Mouse (Mus musculus): Measurements from ENCODE around the gene Klhl26. TPM values are rescaled to one million over a fixed set of nuclear protein-coding genes. Genes with fewer than 3 reads are reported as not detected.

Gene Klhl26
- polyA plus RNA-seq, 1 experiment from 2014 or later, result 19.0 TPM

GRCm38 (mm10) chr8:70507027-70507393, 30.2 kb upstream of the Klhl26 start:
- Histone ChIP-seq H3K27ac (ENCODE audit: low read length) (no peak overlapping the region), H3K4me1 (ENCODE audit: insufficient read depth, low read depth, low read length) (peaks cover 22% of the 10 kb centered on the region), H3K27me3 (replicated peaks; ENCODE audit: insufficient read depth, low read length) (peaks cover 8% of the 10 kb centered on the region; the same call in 1 of the 2 replicates), H3K4me2 (replicated peaks; ENCODE audit: low read depth, low read length) (no peak overlapping the region), H3K36me3 (ENCODE audit: insufficient read depth, low read length) (peaks cover 6% of the 10 kb centered on the region; the same call in 1 of the 2 replicates), H3K9me3 (ENCODE audit: low read length) (no peaks in the 10 kb centered on the region), H3K9ac (replicated peaks; ENCODE audit: low read depth) (no peak overlapping the region), H3K4me3 (ENCODE audit: low read depth, low read length) (no peak overlapping the region)
- ATAC-seq (no peak), DNase-seq (ENCODE audit: low spot score) (no peak)
- no peak for TF ChIP-seq CTCF (IDR thresholded peaks at IDR 0.05)
- TF ChIP-seq EP300 (IDR thresholded peaks at IDR 0.05), result no peak
- 44% methylated on average over 5 of the region's 5 CpGs for WGBS

GRCm38 (mm10) chr8:70506328-70507026, 29.7 kb upstream of the Klhl26 start, which contains the start of gene Rex1bd:
Gene Rex1bd, minus strand, starts transcription at chr8:70506752.
- peak; percentile 97 for DNase-seq (ENCODE audit: low spot score)
- peaks cover 22% of the 10 kb centered on the region for H3K4me1 ChIP-seq (ENCODE audit: insufficient read depth, low read depth, low read length)
- peak within 1 kb of the TSS; percentile 76 for H3K4me3 ChIP-seq (ENCODE audit: low read depth, low read length)
- peaks cover 6% of the 10 kb centered on the region; the same call in 1 of the 2 replicates for H3K36me3 ChIP-seq (ENCODE audit: insufficient read depth, low read length)
- TF ChIP-seq CTCF (IDR thresholded peaks at IDR 0.05) (peak; percentile 88), EP300 (IDR thresholded peaks at IDR 0.05) (no peak)
- ATAC-seq, result peak; percentile 86
- peak within 1 kb of the TSS; percentile 80 for H3K27ac ChIP-seq (ENCODE audit: low read length)
- peak within 1 kb of the TSS; percentile 71 for H3K4me2 ChIP-seq (replicated peaks; ENCODE audit: low read depth, low read length)
- 5% methylated on average over 40 of the region's 40 CpGs for WGBS
- peak within 1 kb of the TSS; percentile 62 for H3K9ac ChIP-seq (replicated peaks; ENCODE audit: low read depth)
- no peaks in the 10 kb centered on the region for H3K9me3 ChIP-seq (ENCODE audit: low read length)
- H3K27me3 ChIP-seq (replicated peaks; ENCODE audit: insufficient read depth, low read length), result peaks cover 12% of the 10 kb centered on the region; the same call in 1 of the 2 replicates

DNA sequence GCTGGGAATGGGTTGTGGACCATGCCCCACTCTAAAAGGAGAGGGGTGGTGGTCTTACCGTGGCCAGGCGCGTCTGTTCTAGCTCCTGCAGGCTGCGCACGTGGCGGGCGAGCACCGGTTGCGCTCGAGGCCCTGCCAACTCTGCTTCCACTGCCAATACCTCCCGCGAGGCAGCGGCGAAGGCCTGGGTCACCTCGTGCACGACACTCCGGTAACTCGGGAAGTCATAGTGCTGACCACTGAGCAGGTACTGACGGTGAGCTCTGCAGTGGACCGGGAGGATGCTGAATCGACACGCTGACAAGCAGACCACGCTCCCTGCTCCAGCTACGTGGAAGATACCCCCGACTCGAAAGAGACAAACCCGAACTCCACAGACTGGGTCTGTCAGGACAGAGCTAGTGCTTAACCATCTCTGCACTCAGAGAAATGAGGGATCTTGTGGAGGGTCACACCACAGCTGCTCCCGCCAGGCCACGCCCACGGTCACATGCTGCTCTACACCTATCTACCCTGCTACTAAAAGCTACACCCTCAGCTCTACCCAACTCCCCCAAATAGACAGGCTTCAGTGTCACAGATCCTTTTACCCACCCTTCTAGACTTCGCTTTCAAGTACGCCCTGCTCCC, 29.0 kb upstream of the Klhl26 start:
- H3K9me3 ChIP-seq (ENCODE audit: low read length), result no peaks in the 10 kb centered on the region
- no peak for DNase-seq (ENCODE audit: low spot score)
- H3K36me3 ChIP-seq (ENCODE audit: insufficient read depth, low read length), result peaks cover 6% of the 10 kb centered on the region; the same call in 1 of the 2 replicates
- TF ChIP-seq EP300 (IDR thresholded peaks at IDR 0.05), result no peak
- TF ChIP-seq CTCF (IDR thresholded peaks at IDR 0.05), result no peak
- H3K4me2 ChIP-seq (replicated peaks; ENCODE audit: low read depth, low read length), result peak overlapping the region; percentile 71
- peak; percentile 0 for ATAC-seq
- H3K27ac ChIP-seq (ENCODE audit: low read length), result peak overlapping the region; percentile 80
- WGBS, result 33% methylated on average over 32 of the region's 32 CpGs
- peak overlapping the region; percentile 62; the same call in 1 of the 2 replicates for H3K9ac ChIP-seq (replicated peaks; ENCODE audit: low read depth)
- peak overlapping the region; percentile 76 for H3K4me3 ChIP-seq (ENCODE audit: low read depth, low read length)
- peaks cover 22% of the 10 kb centered on the region for H3K4me1 ChIP-seq (ENCODE audit: insufficient read depth, low read depth, low read length)
- H3K27me3 ChIP-seq (replicated peaks; ENCODE audit: insufficient read depth, low read length), result peaks cover 14% of the 10 kb centered on the region; the same call in 1 of the 2 replicates

DNA sequence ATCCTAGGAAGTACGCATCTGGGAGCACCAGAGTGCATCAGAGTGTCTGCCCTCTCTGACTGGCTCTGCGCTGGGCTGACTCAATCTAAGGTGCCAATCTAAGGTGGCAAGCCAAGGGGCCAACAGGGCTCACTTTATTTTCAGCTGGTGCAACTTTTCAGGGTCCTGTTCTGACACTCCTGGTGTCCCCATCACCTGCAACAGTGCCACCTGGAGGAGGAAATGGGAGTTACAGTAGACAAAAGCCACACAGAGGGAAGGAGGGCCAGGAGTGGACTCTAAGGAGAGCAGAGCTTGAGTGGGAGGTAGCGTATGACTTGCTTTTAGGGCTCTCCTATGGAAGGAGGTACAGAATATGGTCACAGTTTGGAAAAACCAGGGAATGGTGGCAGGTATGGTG, 28.1 kb upstream of the Klhl26 start:
- no peak overlapping the region for H3K4me3 ChIP-seq (ENCODE audit: low read depth, low read length)
- DNase-seq (ENCODE audit: low spot score), result peak; percentile 62
- ATAC-seq, result no peak
- no peak overlapping the region for H3K4me2 ChIP-seq (replicated peaks; ENCODE audit: low read depth, low read length)
- TF ChIP-seq EP300 (IDR thresholded peaks at IDR 0.05), result no peak
- TF ChIP-seq CTCF (IDR thresholded peaks at IDR 0.05), result peak; percentile 89
- H3K27ac ChIP-seq (ENCODE audit: low read length), result no peak overlapping the region
- H3K9me3 ChIP-seq (ENCODE audit: low read length), result no peaks in the 10 kb centered on the region
- no peak overlapping the region for H3K9ac ChIP-seq (replicated peaks; ENCODE audit: low read depth)
- H3K4me1 ChIP-seq (ENCODE audit: insufficient read depth, low read depth, low read length), result peaks cover 22% of the 10 kb centered on the region
- peaks cover 6% of the 10 kb centered on the region; the same call in 1 of the 2 replicates for H3K36me3 ChIP-seq (ENCODE audit: insufficient read depth, low read length)
- 78% methylated on average over 3 of the region's 3 CpGs for WGBS
- H3K27me3 ChIP-seq (replicated peaks; ENCODE audit: insufficient read depth, low read length), result peaks cover 16% of the 10 kb centered on the region; the same call in 1 of the 2 replicates

DNA sequence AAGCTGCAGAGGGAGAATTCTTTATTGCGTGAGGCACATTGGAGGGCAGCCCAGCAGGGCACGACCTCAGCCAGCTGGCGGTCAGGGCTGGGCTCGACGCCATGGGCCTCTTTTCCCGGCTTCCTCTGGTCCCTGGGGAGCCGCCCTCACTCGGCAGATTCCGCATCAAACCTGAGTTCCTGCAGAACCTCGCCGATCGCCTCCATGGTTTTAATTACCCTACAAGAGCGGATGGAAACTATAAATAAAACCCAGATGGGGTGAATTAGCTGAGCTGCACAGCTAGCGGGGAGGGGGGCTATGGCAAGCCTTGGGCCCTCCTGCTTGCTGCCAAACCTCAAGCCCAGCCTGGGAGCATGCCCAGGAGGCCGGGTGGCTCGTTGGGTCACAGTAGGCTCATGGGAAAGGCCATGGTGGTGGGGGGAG, 27.5 kb upstream of the Klhl26 start:
- Histone ChIP-seq H3K9me3 (ENCODE audit: low read length) (no peaks in the 10 kb centered on the region), H3K4me3 (ENCODE audit: low read depth, low read length) (no peak overlapping the region), H3K4me1 (ENCODE audit: insufficient read depth, low read depth, low read length) (peaks cover 18% of the 10 kb centered on the region), H3K4me2 (replicated peaks; ENCODE audit: low read depth, low read length) (no peak overlapping the region), H3K27ac (ENCODE audit: low read length) (no peak overlapping the region), H3K36me3 (ENCODE audit: insufficient read depth, low read length) (peaks cover 6% of the 10 kb centered on the region; the same call in 1 of the 2 replicates), H3K9ac (replicated peaks; ENCODE audit: low read depth) (no peak overlapping the region), H3K27me3 (replicated peaks; ENCODE audit: insufficient read depth, low read length) (peaks cover 16% of the 10 kb centered on the region; the same call in 1 of the 2 replicates)
- 59% methylated on average over 16 of the region's 16 CpGs for WGBS
- TF ChIP-seq CTCF (IDR thresholded peaks at IDR 0.05) (no peak), EP300 (IDR thresholded peaks at IDR 0.05) (no peak)
- DNase-seq (ENCODE audit: low spot score) (peak; percentile 63), ATAC-seq (no peak)

- Histone ChIP-seq H3K27ac (ENCODE audit: low read length) (no peak overlapping the region), H3K4me2 (replicated peaks; ENCODE audit: low read depth, low read length) (no peak overlapping the region), H3K9me3 (ENCODE audit: low read length) (no peaks in the 10 kb centered on the region), H3K36me3 (ENCODE audit: insufficient read depth, low read length) (peaks cover 6% of the 10 kb centered on the region; the same call in 1 of the 2 replicates), H3K4me1 (ENCODE audit: insufficient read depth, low read depth, low read length) (peaks cover 10% of the 10 kb centered on the region), H3K4me3 (ENCODE audit: low read depth, low read length) (no peak overlapping the region), H3K27me3 (replicated peaks; ENCODE audit: insufficient read depth, low read length) (peaks cover 16% of the 10 kb centered on the region; the same call in 1 of the 2 replicates), H3K9ac (replicated peaks; ENCODE audit: low read depth) (no peak overlapping the region)
- ATAC-seq, result peak; percentile 43
- TF ChIP-seq EP300 (IDR thresholded peaks at IDR 0.05) (no peak), CTCF (IDR thresholded peaks at IDR 0.05) (peak; percentile 88)
- peak; percentile 85 for DNase-seq (ENCODE audit: low spot score)
- WGBS, result 20% methylated on average over 46 of the region's 46 CpGs
These were observed 26.4 kb upstream of the Klhl26 start for GRCm38 (mm10) chr8:70503062-70503750.
